Mouse (Mus musculus): Measurements from ENCODE around the gene Shq1. TPM values are rescaled to one million over a fixed set of nuclear protein-coding genes. Genes with fewer than 3 reads are reported as not detected.

Shq1 gene
- polyA plus RNA-seq, 2 experiments = 5.8 to 8.7 TPM

- H3K4me2 ChIP-seq (ENCODE audit: low read depth) = no peak overlapping the region
- DNase-seq (ENCODE audit: low read depth in 3 of 3, low spot score in 3 of 3) = no peak
- H3K4me3 ChIP-seq (ENCODE audit: insufficient read depth in 1 of 2, low read depth in 2 of 2, low read length in 2 of 2) = no peak overlapping the region
- no peaks in the 10 kb centered on the region for H3K9me3 ChIP-seq (ENCODE audit: control insufficient read depth, low read length)
- TF ChIP-seq EP300 (IDR thresholded peaks at IDR 0.05; ENCODE audit: low read depth) = no peak
- 0 out of 4 replicates have a peak, but pooled peaks cover 0 to 2% of the 10 kb centered on the region in 2 experiments for H3K4me1 ChIP-seq (replicated peaks; ENCODE audit: control insufficient read depth in 2 of 2, insufficient read depth in 2 of 2, low read length in 1 of 2)
- no peak for ATAC-seq (ENCODE audit: insufficient read depth)
- WGBS (ENCODE audit: insufficient replicate concordance) = 76% methylated on average over 6 of the region's 6 CpGs
- no peak overlapping the region for H3K27ac ChIP-seq
- H3K27me3 ChIP-seq (ENCODE audit: control insufficient read depth, insufficient read depth, low read length) = no peaks in the 10 kb centered on the region
- H3K9ac ChIP-seq (replicated peaks) = no peak overlapping the region
- H3K36me3 ChIP-seq (replicated peaks; ENCODE audit: control insufficient read depth, insufficient read depth, low read depth) = no peaks in the 10 kb centered on the region; the same call in 1 of the 2 replicates
These were observed 93.4 kb downstream of the Shq1 start for GRCm38 (mm10) chr6:100577590-100577989.

DNA sequence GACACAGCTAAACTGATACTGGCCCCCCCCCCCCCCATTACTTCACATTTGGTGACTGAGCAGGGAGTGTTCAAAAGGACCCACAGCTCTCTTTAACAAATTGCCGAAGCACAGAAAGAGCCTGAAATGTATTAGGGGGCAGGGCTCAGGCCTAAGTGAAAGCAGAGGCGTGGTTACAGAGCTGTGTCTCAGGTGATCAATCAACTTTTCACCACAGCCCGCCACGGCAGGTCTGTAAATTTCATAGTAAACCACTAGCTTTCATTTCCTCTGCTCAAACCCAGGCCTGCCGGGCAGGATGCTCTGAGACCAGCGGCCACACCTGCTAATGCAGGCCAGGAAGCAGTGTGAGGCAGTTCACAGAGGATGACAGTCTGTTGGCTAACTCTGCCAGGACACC, 94.8 kb downstream of the Shq1 start:
- no peak overlapping the region for H3K4me2 ChIP-seq (ENCODE audit: low read depth)
- no peaks in the 10 kb centered on the region for H3K9me3 ChIP-seq (ENCODE audit: control insufficient read depth, low read length)
- DNase-seq (ENCODE audit: low read depth in 3 of 3, low spot score in 3 of 3) (no peak), ATAC-seq (ENCODE audit: insufficient read depth) (no peak)
- no peak for TF ChIP-seq CTCF (IDR thresholded peaks at IDR 0.05; ENCODE audit: low read depth)
- no peak overlapping the region for H3K4me3 ChIP-seq (ENCODE audit: insufficient read depth in 1 of 2, low read depth in 2 of 2, low read length in 2 of 2)
- no peaks in the 10 kb centered on the region for H3K27me3 ChIP-seq (ENCODE audit: control insufficient read depth, insufficient read depth, low read length)
- no peaks in the 10 kb centered on the region; the same call in 1 of the 2 replicates for H3K36me3 ChIP-seq (replicated peaks; ENCODE audit: control insufficient read depth, insufficient read depth, low read depth)
- 73% methylated on average over 6 of the region's 6 CpGs for WGBS (ENCODE audit: insufficient replicate concordance)
- no peaks in the 10 kb centered on the region for H3K4me1 ChIP-seq (replicated peaks; ENCODE audit: control insufficient read depth in 2 of 2, insufficient read depth in 2 of 2, low read length in 1 of 2)
- H3K27ac ChIP-seq = no peak overlapping the region
- H3K9ac ChIP-seq (replicated peaks) = no peak overlapping the region

DNA sequence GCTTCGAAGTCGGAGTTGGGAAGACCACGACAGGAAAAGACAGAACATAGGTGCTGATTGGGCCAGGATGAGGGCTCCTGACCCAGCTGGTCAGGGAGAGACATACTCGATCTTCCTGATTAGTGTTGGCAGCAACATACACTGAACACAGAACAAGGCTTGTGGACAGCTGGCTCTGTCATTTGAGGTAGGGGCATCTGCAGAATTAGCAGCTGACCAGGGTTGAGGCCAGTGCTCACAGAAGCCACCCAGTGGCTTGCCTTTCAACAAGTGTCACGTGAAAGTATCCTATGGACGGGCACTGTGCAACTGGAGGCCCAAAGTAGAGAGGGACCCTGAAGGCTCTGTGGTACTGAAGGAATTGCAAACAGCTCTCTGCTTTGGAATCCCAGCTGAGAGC, 104.2 kb downstream of the Shq1 start:
- ATAC-seq (ENCODE audit: insufficient read depth) = no peak
- Histone ChIP-seq H3K36me3 (replicated peaks; ENCODE audit: control insufficient read depth, insufficient read depth, low read depth) (no peaks in the 10 kb centered on the region), H3K4me2 (ENCODE audit: low read depth) (no peak overlapping the region), H3K27ac (no peak overlapping the region), H3K27me3 (ENCODE audit: control insufficient read depth, insufficient read depth, low read length) (peaks cover 18% of the 10 kb centered on the region), H3K4me1 (replicated peaks; ENCODE audit: control insufficient read depth in 2 of 2, insufficient read depth in 2 of 2, low read length in 1 of 2) (no peaks in the 10 kb centered on the region), H3K9ac (replicated peaks) (no peak overlapping the region), H3K9me3 (ENCODE audit: control insufficient read depth, low read length) (no peaks in the 10 kb centered on the region), H3K4me3 (ENCODE audit: insufficient read depth in 1 of 2, low read depth in 2 of 2, low read length in 2 of 2) (no peak overlapping the region)
- 64% methylated on average over 6 of the region's 6 CpGs for WGBS (ENCODE audit: insufficient replicate concordance)
- DNase-seq (ENCODE audit: low read depth in 3 of 3, low spot score in 3 of 3) = no peak
- no peak for TF ChIP-seq CTCF (IDR thresholded peaks at IDR 0.05; ENCODE audit: low read depth)
- no peak for TF ChIP-seq EP300 (IDR thresholded peaks at IDR 0.05; ENCODE audit: low read depth)

- DNase-seq (ENCODE audit: low read depth in 3 of 3, low spot score in 3 of 3) = no peak
These were observed 106.4 kb downstream of the Shq1 start for GRCm38 (mm10) chr6:100564516-100564915.

GRCm38 (mm10) chr6:100563552-100564341, 107.2 kb downstream of the Shq1 start:
- Histone ChIP-seq H3K4me3 (ENCODE audit: insufficient read depth in 1 of 2, low read depth in 2 of 2, low read length in 2 of 2) (peak overlapping the region; percentile 22 to 40; a peak in 3 of 4 replicates), H3K9ac (replicated peaks) (no peak overlapping the region), H3K4me1 (replicated peaks; ENCODE audit: control insufficient read depth in 2 of 2, insufficient read depth in 2 of 2, low read length in 1 of 2) (no peaks in the 10 kb centered on the region), H3K4me2 (ENCODE audit: low read depth) (peak overlapping the region; percentile 58), H3K27ac (no peak overlapping the region), H3K36me3 (replicated peaks; ENCODE audit: control insufficient read depth, insufficient read depth, low read depth) (no peaks in the 10 kb centered on the region), H3K9me3 (ENCODE audit: control insufficient read depth, low read length) (no peaks in the 10 kb centered on the region), H3K27me3 (ENCODE audit: control insufficient read depth, insufficient read depth, low read length) (peaks cover 18% of the 10 kb centered on the region)
- TF ChIP-seq EP300 (IDR thresholded peaks at IDR 0.05; ENCODE audit: low read depth) (no peak), CTCF (IDR thresholded peaks at IDR 0.05; ENCODE audit: low read depth) (peak; percentile 53)
- DNase-seq (ENCODE audit: low read depth in 3 of 3, low spot score in 3 of 3) (no peak), ATAC-seq (ENCODE audit: insufficient read depth) (peak; percentile 37; the same call in 1 of the 2 replicates)
- WGBS (ENCODE audit: insufficient replicate concordance) = 8% methylated on average over 38 of the region's 38 CpGs

More at GRCm38 (mm10) chr6:100564516-100564915, 106.4 kb downstream of the Shq1 start:
- no peak for ATAC-seq (ENCODE audit: insufficient read depth)
- no peak for TF ChIP-seq EP300 (IDR thresholded peaks at IDR 0.05; ENCODE audit: low read depth)
- TF ChIP-seq CTCF (IDR thresholded peaks at IDR 0.05; ENCODE audit: low read depth) = no peak
- Histone ChIP-seq H3K9ac (replicated peaks) (no peak overlapping the region), H3K4me3 (ENCODE audit: insufficient read depth in 1 of 2, low read depth in 2 of 2, low read length in 2 of 2) (no peak overlapping the region), H3K36me3 (replicated peaks; ENCODE audit: control insufficient read depth, insufficient read depth, low read depth) (no peaks in the 10 kb centered on the region), H3K27me3 (ENCODE audit: control insufficient read depth, insufficient read depth, low read length) (peaks cover 18% of the 10 kb centered on the region), H3K4me1 (replicated peaks; ENCODE audit: control insufficient read depth in 2 of 2, insufficient read depth in 2 of 2, low read length in 1 of 2) (no peaks in the 10 kb centered on the region), H3K27ac (no peak overlapping the region), H3K4me2 (ENCODE audit: low read depth) (no peak overlapping the region), H3K9me3 (ENCODE audit: control insufficient read depth, low read length) (no peaks in the 10 kb centered on the region)
- WGBS (ENCODE audit: insufficient replicate concordance) = 57% methylated on average over 4 of the region's 4 CpGs
